Mouse (Mus musculus) erythroblast, embryonic 14.5 days (primary cell): ENCODE measurements at regions not wholly inside any gene's neighbourhood (a gene's known extent, or its start where the extent isn't known, plus 50 kb on each side); places are given as distances from the start of the nearest gene placed in this dataset.

ENCODE experiments used
- GATA1 ChIP-seq: IDR thresholded peaks from 2 replicates; pipeline ENCODE4 v1.6.1; 2012; ENCODE audit warnings: low read length, inconsistent platforms, mixed read lengths
- TAL1 ChIP-seq: IDR thresholded peaks from 3 replicates; pipeline ENCODE4 v1.6.1; 2012; ENCODE audit warnings: low read length, inconsistent platforms, mixed read lengths

- no peak for TF ChIP-seq GATA1
- no peak for TF ChIP-seq TAL1
These were observed 1224.4 kb upstream of the Cited2 start for GRCm38 (mm10) chr10:16498580-16498979.
